ENCODE assay signal across 28 mouse cellular contexts in genomic region chr2:118137776-118138175, GRCm38 (mm10).
"Had no signal": no experiment of that assay in that cellular context is flagged by ENCODE, and none has a peak within 500 bp of the region (broad histone marks: within the 10 kb centered on the region; RNA-seq: fewer than 3 reads in every experiment).

No protein-coding gene starts in this region.

- H3K9ac ChIP-seq: embryonic facial prominence, embryonic 12.5 days; embryonic facial prominence, embryonic 13.5 days; embryonic facial prominence, embryonic 15.5 days; forebrain, embryonic 12.5 days; forebrain, embryonic 13.5 days; forebrain, embryonic 15.5 days; forebrain, postnatal 0 days had no signal

- H3K27ac ChIP-seq: embryonic facial prominence, embryonic 10.5 days; embryonic facial prominence, embryonic 12.5 days; embryonic facial prominence, embryonic 13.5 days; embryonic facial prominence, embryonic 15.5 days; forebrain, embryonic 10.5 days; forebrain, embryonic 12.5 days; forebrain, embryonic 13.5 days; forebrain, embryonic 15.5 days; gastrocnemius, adult 2 months; heart, adult 2 months had no signal

- H3K27me3 ChIP-seq: embryonic facial prominence, embryonic 12.5 days; embryonic facial prominence, embryonic 13.5 days; embryonic facial prominence, embryonic 15.5 days; forebrain, embryonic 12.5 days; forebrain, embryonic 13.5 days; forebrain, embryonic 15.5 days had no signal

- DNase-seq: cerebellum, adult 2 months; cerebellum, adult 8-10 months; cerebellum, adult 9-10 months; cerebellum, adult 9-11 months; cerebellum, postnatal 10 days; cerebellum, postnatal 14 days; cerebellum, postnatal 25 days; cerebellum, postnatal 36 days; embryo, embryonic 11 days; forebrain, postnatal 0 days; gastrocnemius, adult 2 months; gastrocnemius, postnatal 10 days; gastrocnemius, postnatal 14 days; gastrocnemius, postnatal 25 days; gastrocnemius, postnatal 36 days; heart, adult 18-20 months; heart, adult 2 months had no signal

- H3K4me1 ChIP-seq: embryonic facial prominence, embryonic 10.5 days; embryonic facial prominence, embryonic 12.5 days; embryonic facial prominence, embryonic 13.5 days; embryonic facial prominence, embryonic 15.5 days; forebrain, embryonic 12.5 days; forebrain, embryonic 13.5 days; forebrain, embryonic 15.5 days had no signal

- H3K4me2 ChIP-seq: embryonic facial prominence, embryonic 12.5 days; embryonic facial prominence, embryonic 13.5 days; embryonic facial prominence, embryonic 15.5 days; forebrain, embryonic 12.5 days; forebrain, embryonic 13.5 days; forebrain, embryonic 15.5 days had no signal

- H3K36me3 ChIP-seq: embryonic facial prominence, embryonic 10.5 days; embryonic facial prominence, embryonic 12.5 days; embryonic facial prominence, embryonic 13.5 days; embryonic facial prominence, embryonic 15.5 days; forebrain, embryonic 10.5 days; forebrain, embryonic 12.5 days; forebrain, embryonic 15.5 days had no signal

- H3K9me3 ChIP-seq: embryonic facial prominence, embryonic 10.5 days; embryonic facial prominence, embryonic 12.5 days; embryonic facial prominence, embryonic 13.5 days; embryonic facial prominence, embryonic 15.5 days; forebrain, embryonic 10.5 days; forebrain, embryonic 12.5 days; forebrain, embryonic 13.5 days; forebrain, embryonic 15.5 days had no signal

- ATAC-seq: forebrain, embryonic 13.5 days; forebrain, embryonic 14.5 days; forebrain, embryonic 15.5 days; forebrain, embryonic 16.5 days; forebrain, postnatal 0 days had no signal

- H3K4me3 ChIP-seq: embryonic facial prominence, embryonic 10.5 days; embryonic facial prominence, embryonic 12.5 days; embryonic facial prominence, embryonic 13.5 days; embryonic facial prominence, embryonic 15.5 days; erythroblast, embryonic 14.5 days; forebrain, embryonic 10.5 days; forebrain, embryonic 12.5 days; forebrain, embryonic 13.5 days; forebrain, embryonic 15.5 days; gastrocnemius, adult 2 months; heart, adult 2 months had no signal
